Mouse (Mus musculus) adrenal gland, adult (tissue): Measurements from ENCODE around the gene Olfr1373.
"Not testable (repeated sequence)": the region's sequence is repeated elsewhere in the genome, so short reads cannot be mapped to it uniquely, and the experiment has no call there.

Experiments
- DNase-seq, 2 experiments: peaks; one replicate each; pipeline ENCODE4 v3.0.0; 2022 to 2023; ENCODE audit warnings: low spot score in 1 of 2; ENCODE audit not compliant: inconsistent age in 2 of 2

The Olfr1373 gene

GRCm38 (mm10) chr11:52145428-52145827 is at the start of gene Olfr1373:
TSS of gene Olfr1373 (minus strand) at chr11:52145528.
- not testable (repeated sequence) for DNase-seq

- not testable (repeated sequence) for DNase-seq
These were observed 35.3 kb upstream of the Olfr1373 start for GRCm38 (mm10) chr11:52180651-52181050.

GRCm38 (mm10) chr11:52179897-52180296 is 34.6 kb upstream of the Olfr1373 start:
- peak in 1 of 2 experiments; percentile 59 for DNase-seq

- peak; percentile 27 to 65 for DNase-seq
These were observed 23.1 kb upstream of the Olfr1373 start for GRCm38 (mm10) chr11:52168461-52168860.

GRCm38 (mm10) chr11:52167901-52168302 is 22.6 kb upstream of the Olfr1373 start:
- peak; percentile 49 to 74 for DNase-seq

GRCm38 (mm10) chr11:52167126-52167525 is 21.8 kb upstream of the Olfr1373 start:
- DNase-seq, result peak; percentile 53 to 65

GRCm38 (mm10) chr11:52163926-52164325 is 18.6 kb upstream of the Olfr1373 start:
- peak; percentile 70 to 79 for DNase-seq

GRCm38 (mm10) chr11:52143675-52144074 is 1.7 kb downstream of the Olfr1373 start:
- peak; percentile 55 to 78 for DNase-seq

GRCm38 (mm10) chr11:52130451-52131068 is 14.8 kb downstream of the Olfr1373 start:
- DNase-seq, result no peak

GRCm38 (mm10) chr11:52129621-52130450 is 15.5 kb downstream of the Olfr1373 start:
- DNase-seq, result peak; percentile 34 to 73

- DNase-seq, result peak in 1 of 2 experiments; percentile 53
These were observed 16.2 kb downstream of the Olfr1373 start for GRCm38 (mm10) chr11:52129171-52129570.

GRCm38 (mm10) chr11:52128316-52129061 is 16.8 kb downstream of the Olfr1373 start:
- peak in 1 of 2 experiments; percentile 38 for DNase-seq

- DNase-seq, result peak in 1 of 2 experiments; percentile 24
These were observed 17.6 kb downstream of the Olfr1373 start for GRCm38 (mm10) chr11:52127760-52128159.

- DNase-seq, result peak in 1 of 2 experiments; percentile 19
These were observed 18.2 kb downstream of the Olfr1373 start for GRCm38 (mm10) chr11:52127169-52127568.

GRCm38 (mm10) chr11:52124468-52124867 is 20.9 kb downstream of the Olfr1373 start:
- DNase-seq, result peak in 1 of 2 experiments; percentile 21

- DNase-seq, result no peak
These were observed 23.3 kb downstream of the Olfr1373 start for GRCm38 (mm10) chr11:52122045-52122444.

GRCm38 (mm10) chr11:52120415-52120814 is 24.9 kb downstream of the Olfr1373 start:
- peak in 1 of 2 experiments; percentile 28 for DNase-seq

- DNase-seq, result no peak
These were observed 28.2 kb downstream of the Olfr1373 start for GRCm38 (mm10) chr11:52117156-52117555.

GRCm38 (mm10) chr11:52116117-52116516 is 29.2 kb downstream of the Olfr1373 start:
- DNase-seq, result not testable (repeated sequence)

- no peak for DNase-seq
These were observed 29.8 kb downstream of the Olfr1373 start for GRCm38 (mm10) chr11:52115479-52115878.

- no peak for DNase-seq
These were observed 35.9 kb downstream of the Olfr1373 start for GRCm38 (mm10) chr11:52109421-52109820.
